Mouse (Mus musculus) MEL (cell line): ENCODE data around the gene Cald1.

Source experiments
- CHD1 ChIP-seq: IDR thresholded peaks from 2 replicates; pipeline ENCODE4 v1.6.1; 2012; ENCODE audit warnings: low read depth, mild to moderate bottlenecking, inconsistent platforms, low read length, improper control_type of control experiment
- ELF1 ChIP-seq: IDR thresholded peaks from 2 replicates; pipeline ENCODE4 v1.6.1; 2014; ENCODE audit warnings: low read depth, mild to moderate bottlenecking, inconsistent platforms, low read length, improper control_type of control experiment, moderate library complexity

DNA sequence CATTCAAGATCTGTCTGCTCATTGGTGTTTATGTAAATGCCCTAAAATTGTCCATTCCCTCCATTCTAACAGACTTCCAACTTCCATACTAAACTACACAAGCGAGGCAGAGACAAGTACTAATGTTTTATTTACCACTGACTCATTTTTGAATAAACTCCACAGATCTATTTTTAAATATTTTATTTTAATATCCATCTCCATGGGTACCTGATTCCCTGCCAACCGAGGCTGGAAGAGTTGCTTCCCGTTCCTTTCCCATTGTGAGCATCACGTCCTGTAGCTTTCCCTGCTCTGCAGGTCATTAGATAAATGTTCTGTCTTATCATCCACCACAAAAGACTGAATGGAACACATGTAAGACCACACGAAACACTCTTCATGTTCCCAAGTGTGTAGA, 60.5 kb downstream of the Cald1 start:
- TF ChIP-seq ELF1 (no peak), CHD1 (no peak)
